Comparison of ENCODE assay signal across 28 mouse cellular contexts in genomic region chr2:132592126-132592525, GRCm38 (mm10). TPM values are rescaled to one million over a fixed set of nuclear protein-coding genes. Genes with fewer than 3 reads are reported as not detected.
DNase-seq lines count a peak whose midpoint lies in the region; ATAC-seq and TF ChIP-seq lines count a peak whose summit lies in the region.
"Had no signal": no experiment of that assay in that cellular context is flagged by ENCODE, and none has a peak within 500 bp of the region (broad histone marks: within the 10 kb centered on the region; RNA-seq: fewer than 3 reads in every experiment).

No protein-coding gene starts in this region.

- WGBS in liver, embryonic 12.5 days (ENCODE audit: insufficient replicate concordance): 56% methylated on average over 3 of the region's 3 CpGs
- 78% methylated on average over 3 of the region's 3 CpGs for WGBS in liver, embryonic 11.5 days
- 94% methylated on average over 3 of the region's 3 CpGs for WGBS in midbrain, embryonic 11.5 days
- 92% methylated on average over 3 of the region's 3 CpGs for WGBS in midbrain, postnatal 0 days

- H3K4me2 ChIP-seq in liver, embryonic 12.5 days: no peak overlapping the region
- no peak overlapping the region for H3K4me2 ChIP-seq in liver, embryonic 11.5 days
- H3K4me2 ChIP-seq in midbrain, embryonic 11.5 days: no peak overlapping the region
- H3K4me2 ChIP-seq in midbrain, postnatal 0 days (ENCODE audit: low read depth, low read length, poor library complexity, severe bottlenecking): no peak overlapping the region
- H3K4me2 ChIP-seq: embryonic facial prominence, embryonic 13.5 days; forebrain, embryonic 13.5 days; hindbrain, embryonic 14.5 days had no signal

- DNase-seq in liver, embryonic 11.5 days (ENCODE audit: low spot score): no peak
- peak; percentile 8 for DNase-seq in midbrain, embryonic 11.5 days (ENCODE audit: low spot score, missing footprints)
- no peak for DNase-seq in midbrain, postnatal 0 days (ENCODE audit: low spot score)
- DNase-seq in layer of hippocampus, adult 9-10 months (ENCODE audit: low spot score): no peak
- DNase-seq in kidney, postnatal 4 days: no peak
- DNase-seq: adrenal gland, adult 8-10 months; adrenal gland, postnatal 25 days; B cell, adult 2 months; cerebellum, adult 11-12 months; cerebellum, adult 8-10 months; cerebellum, postnatal 14 days; embryo, embryonic 11 days; gastrocnemius, postnatal 10 days; gastrocnemius, postnatal 36 days; heart, adult 2 months had no signal

- H3K4me1 ChIP-seq in liver, embryonic 12.5 days: peaks cover 7% of the 10 kb centered on the region
- H3K4me1 ChIP-seq in liver, embryonic 11.5 days (replicated peaks; ENCODE audit: control insufficient read depth, insufficient read depth, low read length): no peaks in the 10 kb centered on the region
- H3K4me1 ChIP-seq in midbrain, embryonic 11.5 days (ENCODE audit: control insufficient read depth, insufficient read depth, low read length): no peaks in the 10 kb centered on the region
- no peaks in the 10 kb centered on the region for H3K4me1 ChIP-seq in midbrain, postnatal 0 days (ENCODE audit: insufficient read depth, low read length)
- H3K4me1 ChIP-seq: embryonic facial prominence, embryonic 10.5 days; embryonic facial prominence, embryonic 13.5 days; forebrain, embryonic 10.5 days; forebrain, embryonic 13.5 days; heart, embryonic 10.5 days had no signal

- H3K27ac ChIP-seq in liver, embryonic 12.5 days: no peak overlapping the region
- no peak overlapping the region for H3K27ac ChIP-seq in liver, embryonic 11.5 days (ENCODE audit: low read depth, low read length)
- no peak overlapping the region for H3K27ac ChIP-seq in midbrain, embryonic 11.5 days (ENCODE audit: low read depth, low read length)
- H3K27ac ChIP-seq in midbrain, postnatal 0 days (ENCODE audit: low read depth, low read length): no peak overlapping the region
- H3K27ac ChIP-seq: embryonic facial prominence, embryonic 10.5 days; embryonic facial prominence, embryonic 13.5 days; forebrain, embryonic 10.5 days; forebrain, embryonic 13.5 days; heart, adult 2 months; heart, embryonic 10.5 days; hindbrain, embryonic 14.5 days; hindbrain, postnatal 0 days had no signal

- H3K27me3 ChIP-seq in liver, embryonic 12.5 days (replicated peaks): no peaks in the 10 kb centered on the region
- no peaks in the 10 kb centered on the region for H3K27me3 ChIP-seq in liver, embryonic 11.5 days (replicated peaks; ENCODE audit: control insufficient read depth, insufficient read depth, low read length)
- H3K27me3 ChIP-seq in midbrain, embryonic 11.5 days (ENCODE audit: control insufficient read depth, insufficient read depth, low read length): no peaks in the 10 kb centered on the region
- H3K27me3 ChIP-seq in midbrain, postnatal 0 days (ENCODE audit: insufficient read depth, low read length): no peaks in the 10 kb centered on the region
- H3K27me3 ChIP-seq: embryonic facial prominence, embryonic 13.5 days; forebrain, embryonic 13.5 days had no signal

- H3K36me3 ChIP-seq in liver, embryonic 12.5 days: no peaks in the 10 kb centered on the region
- H3K36me3 ChIP-seq in liver, embryonic 11.5 days (ENCODE audit: control insufficient read depth, insufficient read depth, low read length): no peaks in the 10 kb centered on the region
- H3K36me3 ChIP-seq in midbrain, embryonic 11.5 days (ENCODE audit: control insufficient read depth, insufficient read depth, low read length): no peaks in the 10 kb centered on the region
- H3K36me3 ChIP-seq in midbrain, postnatal 0 days (ENCODE audit: insufficient read depth, low read length): no peaks in the 10 kb centered on the region
- H3K36me3 ChIP-seq: embryonic facial prominence, embryonic 10.5 days; embryonic facial prominence, embryonic 13.5 days; forebrain, embryonic 10.5 days; heart, embryonic 10.5 days had no signal

- ATAC-seq in liver, embryonic 12.5 days: peak; percentile 35; the same call in 1 of the 2 replicates
- ATAC-seq in liver, embryonic 11.5 days (replicated peaks; ENCODE audit: low FRiP score): no peak
- ATAC-seq in midbrain, embryonic 11.5 days (ENCODE audit: low FRiP score): no peak
- no peak for ATAC-seq in midbrain, postnatal 0 days (ENCODE audit: low FRiP score)
- ATAC-seq in erythroblast, adult 5-6 weeks (replicated peaks; ENCODE audit: low FRiP score, poor library complexity, severe bottlenecking): 0 out of 2 replicates have a peak, but pooled peaks have one; percentile 39
- ATAC-seq in megakaryocyte-erythroid progenitor cell, adult 5-6 weeks (replicated peaks; ENCODE audit: low FRiP score, low TSS enrichment, poor library complexity, severe bottlenecking): peak; percentile 43
- ATAC-seq: activated CD4-positive, CD25-positive, alpha-beta regulatory T cell, adult 4 months; forebrain, embryonic 13.5 days; forebrain, embryonic 16.5 days; hindbrain, postnatal 0 days; inflammation-experienced regulatory T-cells, adult 6 months had no signal

- no peaks in the 10 kb centered on the region for H3K9me3 ChIP-seq in liver, embryonic 12.5 days (replicated peaks)
- H3K9me3 ChIP-seq in liver, embryonic 11.5 days (ENCODE audit: control insufficient read depth, low read length): no peaks in the 10 kb centered on the region
- H3K9me3 ChIP-seq in midbrain, embryonic 11.5 days (ENCODE audit: control insufficient read depth, low read length): no peaks in the 10 kb centered on the region
- no peaks in the 10 kb centered on the region for H3K9me3 ChIP-seq in midbrain, postnatal 0 days (ENCODE audit: low read length)
- H3K9me3 ChIP-seq: embryonic facial prominence, embryonic 10.5 days; embryonic facial prominence, embryonic 13.5 days; forebrain, embryonic 10.5 days; forebrain, embryonic 13.5 days; heart, embryonic 10.5 days had no signal

- H3K4me3 ChIP-seq in liver, embryonic 12.5 days: no peak overlapping the region
- H3K4me3 ChIP-seq in liver, embryonic 11.5 days (ENCODE audit: low read depth, low read length): no peak overlapping the region
- H3K4me3 ChIP-seq in midbrain, embryonic 11.5 days (ENCODE audit: low read depth, low read length): no peak overlapping the region
- H3K4me3 ChIP-seq in midbrain, postnatal 0 days (ENCODE audit: low read depth, low read length): no peak overlapping the region
- H3K4me3 ChIP-seq: embryonic facial prominence, embryonic 10.5 days; embryonic facial prominence, embryonic 13.5 days; forebrain, embryonic 10.5 days; forebrain, embryonic 13.5 days; heart, adult 2 months; heart, embryonic 10.5 days had no signal

- no peak for TF ChIP-seq CTCF in midbrain, postnatal 0 days (IDR thresholded peaks at IDR 0.05)

- H3K9ac ChIP-seq in liver, embryonic 12.5 days: no peak overlapping the region
- H3K9ac ChIP-seq in liver, embryonic 11.5 days (ENCODE audit: low read depth, low read length): no peak overlapping the region
- no peak overlapping the region for H3K9ac ChIP-seq in midbrain, embryonic 11.5 days (ENCODE audit: low read length)
- no peak overlapping the region for H3K9ac ChIP-seq in midbrain, postnatal 0 days (replicated peaks; ENCODE audit: low read length, poor library complexity, severe bottlenecking)
- H3K9ac ChIP-seq: embryonic facial prominence, embryonic 13.5 days; forebrain, embryonic 13.5 days; hindbrain, embryonic 14.5 days had no signal

RNA-seq across cellular contexts. Expression of gene Gpcpd1, which starts 4.6 kb away (rescaled TPM):
- 50.6 and 56.2 TPM in 2 replicates for polyA plus RNA-seq in liver, embryonic 12.5 days (2016; fragmentation: Nextera tagmentation; extraction: Ambion mirVana)
- polyA plus RNA-seq in liver, embryonic 11.5 days (2014; fragmentation: Nextera tagmentation; extraction: Ambion mirVana): 23.2 and 25.8 TPM in 2 replicates
- polyA plus RNA-seq in midbrain, embryonic 11.5 days (2014; fragmentation: Nextera tagmentation; extraction: Ambion mirVana): 41.7 and 50.4 TPM in 2 replicates
- total RNA-seq in midbrain, postnatal 0 days (2014; rRNA removed): 55.7 and 78.6 TPM in 2 replicates
- 82.9 and 84.0 TPM in 2 replicates for polyA plus RNA-seq in midbrain, postnatal 0 days (2015; fragmentation: Nextera tagmentation; extraction: Ambion mirVana)
- 1,227 and 1,267 TPM in 2 replicates for total RNA-seq in erythroblast, adult 5-6 weeks (2015; ENCODE audit: low replicate concordance)
- total RNA-seq in erythroblast, adult 5-6 weeks (2017; ENCODE audit: low replicate concordance): 1,445 and 1,475 TPM in 2 replicates
- total RNA-seq in megakaryocyte-erythroid progenitor cell, adult 5-6 weeks (2014; fragmentation: Nextera tagmentation): 15.5 and 21.6 TPM in 2 replicates
- total RNA-seq in megakaryocyte-erythroid progenitor cell, adult 5-6 weeks (2017): 18.6 and 30.4 TPM in 2 replicates

Comparison
In these comparisons a context has a peak if more than half of its experiments do, and no peak if none do; other contexts are left out.
1. ATAC-seq: peak in liver, embryonic 12.5 days (single experiment), erythroblast, adult 5-6 weeks (single experiment) and megakaryocyte-erythroid progenitor cell, adult 5-6 weeks (single experiment); none in liver, embryonic 11.5 days (single experiment), midbrain, embryonic 11.5 days (single experiment) and midbrain, postnatal 0 days (single experiment).